Mouse (Mus musculus) midbrain, embryonic 14.5 days (tissue): Measurements from ENCODE around the gene Wbp4. TPM values are rescaled to one million over a fixed set of nuclear protein-coding genes. Genes with fewer than 3 reads are reported as not detected.

Source experiments
- ATAC-seq: fragments of 200-750 bp; cut with Nextera tagmentation; 2 replicates; pipeline ENCODE4 v1.8.0; 2017; ENCODE audit warnings: moderate number of reproducible peaks, moderate library complexity; ENCODE audit not compliant: low FRiP score, low TSS enrichment
- DNase-seq: peaks from one replicate; pipeline ENCODE4 v3.0.0-alpha.2; 2015
- H3K27ac ChIP-seq: fragments of 300-500 bp; sonication (generic); replicated peaks from 2 replicates; pipeline ENCODE4 v1.5.1; 2014; ENCODE audit warnings: mild to moderate bottlenecking, low read depth, low read length, moderate library complexity
- H3K27me3 ChIP-seq: fragments of 300-500 bp; sonication (generic); 2 replicates; pipeline ENCODE4 v1.6.1; 2014; ENCODE audit warnings: low read length, control low read depth, mixed read lengths; ENCODE audit not compliant: control insufficient read depth, insufficient read depth
- H3K36me3 ChIP-seq: fragments of 300-500 bp; sonication (generic); 2 replicates; pipeline ENCODE4 v1.6.1; 2014; ENCODE audit warnings: low read length, control low read depth; ENCODE audit not compliant: control insufficient read depth, insufficient read depth
- H3K4me1 ChIP-seq: fragments of 300-500 bp; sonication (generic); 2 replicates; pipeline ENCODE4 v1.6.1; 2014; ENCODE audit warnings: mild to moderate bottlenecking, antibody characterized with exemption, low read length, control low read depth; ENCODE audit not compliant: control insufficient read depth, insufficient read depth
- H3K4me2 ChIP-seq: fragments of 300-500 bp; sonication (generic); 2 replicates; pipeline ENCODE4 v1.6.1; 2014; ENCODE audit warnings: mild to moderate bottlenecking, low read length, moderate library complexity
- H3K4me3 ChIP-seq: fragments of 300-500 bp; sonication (generic); replicated peaks from 2 replicates; pipeline ENCODE4 v1.5.1; 2014; ENCODE audit warnings: low read depth, low read length
- H3K9ac ChIP-seq: fragments of 300-500 bp; sonication (generic); replicated peaks from 2 replicates; pipeline ENCODE4 v1.6.1; 2014; ENCODE audit warnings: mild to moderate bottlenecking, low read length, moderate library complexity
- H3K9me3 ChIP-seq: fragments of 300-500 bp; sonication (generic); 2 replicates; pipeline ENCODE4 v1.6.1; 2016; ENCODE audit warnings: low read length, control low read depth, mixed read lengths; ENCODE audit not compliant: control insufficient read depth
- WGBS: fragments of 180-500 bp; shearing (Covaris S2); extraction: QIAGEN DNeasy Blood & Tissue Kit; methylation state at CpG from one replicate; pipeline ENCODE4 v1.1.7; 2014; 5-methylcytosine and 5-hydroxymethylcytosine counted together
- polyA plus RNA-seq: library from polyadenylated mRNA; unstranded; fragments of >200 nt; fragmentation: Nextera tagmentation; extraction: Ambion mirVana; gene quantifications from 2 replicates; pipeline ENCODE4 v1.2.1, GENCODE M21; 2014

The Wbp4 gene
- polyA plus RNA-seq, 1 experiment from 2014 or later = 44.8 TPM

GRCm38 (mm10) chr14:79499326-79499725 is 18.0 kb upstream of the Wbp4 start:
- Histone ChIP-seq H3K27ac (no peak overlapping the region), H3K36me3 (no peaks in the 10 kb centered on the region), H3K27me3 (no peaks in the 10 kb centered on the region), H3K9ac (no peak overlapping the region), H3K4me3 (no peak overlapping the region), H3K9me3 (no peaks in the 10 kb centered on the region), H3K4me2 (no peak overlapping the region), H3K4me1 (no peaks in the 10 kb centered on the region)
- WGBS = 92% methylated on average over 9 of the region's 9 CpGs
- ATAC-seq (no peak), DNase-seq (no peak)

GRCm38 (mm10) chr14:79494349-79494748 is 13.0 kb upstream of the Wbp4 start:
- H3K4me2 ChIP-seq = no peak overlapping the region
- no peaks in the 10 kb centered on the region for H3K27me3 ChIP-seq
- no peaks in the 10 kb centered on the region for H3K36me3 ChIP-seq
- no peak overlapping the region for H3K27ac ChIP-seq
- no peaks in the 10 kb centered on the region for H3K9me3 ChIP-seq
- DNase-seq (no peak), ATAC-seq (no peak)
- no peak overlapping the region for H3K4me3 ChIP-seq
- WGBS = 91% methylated on average over 6 of the region's 6 CpGs
- no peaks in the 10 kb centered on the region for H3K4me1 ChIP-seq
- H3K9ac ChIP-seq = no peak overlapping the region

GRCm38 (mm10) chr14:79490246-79490645 is 8.9 kb upstream of the Wbp4 start:
- ATAC-seq = no peak
- Histone ChIP-seq H3K9me3 (no peaks in the 10 kb centered on the region), H3K4me3 (no peak overlapping the region), H3K27ac (no peak overlapping the region), H3K27me3 (0 out of 2 replicates have a peak, but pooled peaks cover 5% of the 10 kb centered on the region), H3K4me1 (peaks cover 10% of the 10 kb centered on the region; the same call in 1 of the 2 replicates), H3K36me3 (no peaks in the 10 kb centered on the region), H3K9ac (no peak overlapping the region), H3K4me2 (no peak overlapping the region)
- DNase-seq = no peak
- WGBS = 72% methylated on average over 3 of the region's 3 CpGs

GRCm38 (mm10) chr14:79489150-79489549 is 7.8 kb upstream of the Wbp4 start:
- 0 out of 2 replicates have a peak, but pooled peaks cover 5% of the 10 kb centered on the region for H3K27me3 ChIP-seq
- H3K9ac ChIP-seq = no peak overlapping the region
- no peaks in the 10 kb centered on the region for H3K36me3 ChIP-seq
- ATAC-seq = no peak
- H3K4me3 ChIP-seq = no peak overlapping the region
- H3K4me1 ChIP-seq = peaks cover 10% of the 10 kb centered on the region; the same call in 1 of the 2 replicates
- WGBS = 86% methylated on average over 12 of the region's 12 CpGs
- no peak overlapping the region for H3K27ac ChIP-seq
- DNase-seq = no peak
- no peak overlapping the region for H3K4me2 ChIP-seq
- no peaks in the 10 kb centered on the region for H3K9me3 ChIP-seq

- Histone ChIP-seq H3K27me3 (0 out of 2 replicates have a peak, but pooled peaks cover 5% of the 10 kb centered on the region), H3K4me2 (no peak overlapping the region), H3K36me3 (no peaks in the 10 kb centered on the region), H3K27ac (no peak overlapping the region), H3K9ac (no peak overlapping the region), H3K4me3 (no peak overlapping the region), H3K4me1 (peaks cover 10% of the 10 kb centered on the region; the same call in 1 of the 2 replicates), H3K9me3 (no peaks in the 10 kb centered on the region)
- 84% methylated on average over 9 of the region's 9 CpGs for WGBS
- ATAC-seq (no peak), DNase-seq (no peak)
Measured at GRCm38 (mm10) chr14:79488531-79488930, 7.2 kb upstream of the Wbp4 start.

- DNase-seq = peak; percentile 76
- 0 out of 2 replicates have a peak, but pooled peaks have one; percentile 48 for ATAC-seq
- peak overlapping the region; percentile 30 for H3K9ac ChIP-seq
- H3K4me1 ChIP-seq = peaks cover 18% of the 10 kb centered on the region
- 9% methylated on average over 19 of the region's 19 CpGs for WGBS
- H3K4me3 ChIP-seq = peak overlapping the region; percentile 37
- no peaks in the 10 kb centered on the region for H3K36me3 ChIP-seq
- no peaks in the 10 kb centered on the region for H3K9me3 ChIP-seq
- H3K4me2 ChIP-seq = peak overlapping the region; percentile 60
- H3K27ac ChIP-seq = no peak overlapping the region
- 0 out of 2 replicates have a peak, but pooled peaks cover 5% of the 10 kb centered on the region for H3K27me3 ChIP-seq
Measured at GRCm38 (mm10) chr14:79486993-79487731, 5.8 kb upstream of the Wbp4 start.

GRCm38 (mm10) chr14:79486617-79486992 is 5.3 kb upstream of the Wbp4 start:
- ATAC-seq = no peak
- Histone ChIP-seq H3K4me3 (peak overlapping the region; percentile 37; the same call in 1 of the 2 replicates), H3K27me3 (0 out of 2 replicates have a peak, but pooled peaks cover 5% of the 10 kb centered on the region), H3K4me1 (peaks cover 18% of the 10 kb centered on the region), H3K36me3 (no peaks in the 10 kb centered on the region), H3K9ac (no peak overlapping the region), H3K9me3 (no peaks in the 10 kb centered on the region), H3K27ac (no peak overlapping the region), H3K4me2 (peak overlapping the region; percentile 60)
- no peak for DNase-seq
- 39% methylated on average over 8 of the region's 8 CpGs for WGBS

- peak overlapping the region; percentile 64 for H3K4me2 ChIP-seq
- DNase-seq (no peak), ATAC-seq (no peak)
- H3K27me3 ChIP-seq = 0 out of 2 replicates have a peak, but pooled peaks cover 5% of the 10 kb centered on the region
- H3K36me3 ChIP-seq = no peaks in the 10 kb centered on the region
- H3K9ac ChIP-seq = no peak overlapping the region
- no peak overlapping the region for H3K27ac ChIP-seq
- peaks cover 31% of the 10 kb centered on the region for H3K4me1 ChIP-seq
- H3K9me3 ChIP-seq = no peaks in the 10 kb centered on the region
- no peak overlapping the region for H3K4me3 ChIP-seq
- WGBS = 87% methylated on average over 8 of the region's 8 CpGs
Measured at GRCm38 (mm10) chr14:79483611-79484120, 2.3 kb upstream of the Wbp4 start.
